Mouse (Mus musculus): ENCODE measurements around the gene Brd9. TPM values are rescaled to one million over a fixed set of nuclear protein-coding genes. Genes with fewer than 3 reads are reported as not detected.

The Brd9 gene
- 10 to 100 TPM in 1 of 2 experiments, 1 to 10 TPM in 1; 8.3 to 11.0 TPM for total RNA-seq (2021)
- long read RNA-seq, experiment 1, transcript Brd9-201 (16 exons, 2,407 nt): major isoform, 5 of 6 reads
- long read RNA-seq, experiment 1, partial matches to known transcripts: 1 of 6 reads
- long read RNA-seq, experiment 1, other reads (novel, unspliced or antisense): 0 of 6 reads
- long read RNA-seq, experiment 2, transcript Brd9-201 (16 exons, 2,407 nt): major isoform, 7 of 17 reads
- long read RNA-seq, experiment 2, partial matches to known transcripts: 3 of 17 reads
- long read RNA-seq, experiment 2, other reads (novel, unspliced or antisense): 6 of 17 reads

GRCm38 (mm10) chr13:73937321-73938176, at the start of gene Brd9, which contains the start of gene Trip13:
TSS of gene Brd9 (plus strand) at chr13:73937811.
TSS of gene Trip13 (minus strand) at chr13:73937784.
- intact Hi-C loops (cut with DNase I): no loop called here

GRCm38 (mm10) chr13:73892493-73893178, 45.0 kb upstream of the Brd9 start:
- peak in 1 of 2 experiments; percentile 17 for DNase-seq

More at GRCm38 (mm10) chr13:73937321-73938176, at the start of gene Brd9, which contains the start of gene Trip13:
- DNase-seq: peak; percentile 88 to 90

GRCm38 (mm10) chr13:73897561-73897960, 40.0 kb upstream of the Brd9 start:
- no peak for DNase-seq
- intact Hi-C loops (cut with DNase I): no loop called here

More at GRCm38 (mm10) chr13:73892493-73893178, 45.0 kb upstream of the Brd9 start:
- intact Hi-C loops (cut with DNase I): no loop called here

- DNase-seq: no peak
- intact Hi-C loops (cut with DNase I): loop anchor here (2.0 to 5.0 kb wide), 2 partner anchors 76 to 190 kb away; no protein-coding TSS in a partner anchor
These were observed 30.5 kb upstream of the Brd9 start for GRCm38 (mm10) chr13:73907136-73907535.

- intact Hi-C loops (cut with DNase I): loop anchor here (2.0 to 5.0 kb wide), 2 partner anchors 77 to 191 kb away; no protein-coding TSS in a partner anchor
- no peak for DNase-seq
These were observed 29.8 kb upstream of the Brd9 start for GRCm38 (mm10) chr13:73907683-73908412.

GRCm38 (mm10) chr13:73913066-73913465, 24.5 kb upstream of the Brd9 start:
- DNase-seq: no peak
- intact Hi-C loops (cut with DNase I): no loop called here

- DNase-seq: no peak
- intact Hi-C loops (cut with DNase I): no loop called here
These were observed 5.4 kb upstream of the Brd9 start for GRCm38 (mm10) chr13:73932201-73932600.

GRCm38 (mm10) chr13:73936938-73937320, 682 bp upstream of the Brd9 start:
- intact Hi-C loops (cut with DNase I): no loop called here
- no peak for DNase-seq

- intact Hi-C loops (cut with DNase I): no loop called here
These were observed 558 bp downstream of the Brd9 start for GRCm38 (mm10) chr13:73938177-73938560.

GRCm38 (mm10) chr13:73939101-73939500, 1.5 kb downstream of the Brd9 start:
- intact Hi-C loops (cut with DNase I): no loop called here
- DNase-seq: no peak

More at GRCm38 (mm10) chr13:73938177-73938560, 558 bp downstream of the Brd9 start:
- DNase-seq: no peak

GRCm38 (mm10) chr13:73944606-73945005, 7.0 kb downstream of the Brd9 start:
- intact Hi-C loops (cut with DNase I): loop anchor here (1.0 kb wide), 1 partner anchor 20 kb away; no protein-coding TSS in a partner anchor
- no peak for DNase-seq

GRCm38 (mm10) chr13:73953551-73954130, 16.0 kb downstream of the Brd9 start:
- DNase-seq: no peak
- intact Hi-C loops (cut with DNase I): no loop called here

- intact Hi-C loops (cut with DNase I): no loop called here
These were observed 17.1 kb downstream of the Brd9 start for GRCm38 (mm10) chr13:73954666-73955065.

GRCm38 (mm10) chr13:73955531-73955930, 17.9 kb downstream of the Brd9 start:
- DNase-seq: no peak
- intact Hi-C loops (cut with DNase I): no loop called here

More at GRCm38 (mm10) chr13:73954666-73955065, 17.1 kb downstream of the Brd9 start:
- DNase-seq: no peak

- intact Hi-C loops (cut with DNase I): loop anchor here (10.0 kb wide), 1 partner anchor 345 kb away; no protein-coding TSS in a partner anchor
- no peak for DNase-seq
These were observed 22.6 kb downstream of the Brd9 start for GRCm38 (mm10) chr13:73960117-73960652.

- intact Hi-C loops (cut with DNase I): loop anchor here (10.0 kb wide), 1 partner anchor 344 kb away; no protein-coding TSS in a partner anchor
These were observed 23.6 kb downstream of the Brd9 start for GRCm38 (mm10) chr13:73961177-73961576.

GRCm38 (mm10) chr13:73963551-73963950, 25.9 kb downstream of the Brd9 start, which contains the start of gene Zdhhc11:
TSS of gene Zdhhc11 (plus strand) at chr13:73963851.
- intact Hi-C loops (cut with DNase I): loop anchor here (10.0 kb wide), 1 partner anchor 341 kb away; no protein-coding TSS in a partner anchor
- DNase-seq: no peak

More at GRCm38 (mm10) chr13:73961177-73961576, 23.6 kb downstream of the Brd9 start:
- no peak for DNase-seq
